Mouse (Mus musculus): Measurements from ENCODE around the gene D8Ertd738e.
A peak's percentile ranks its signal among the peaks of the same experiment; 100 is the strongest.

Gene D8Ertd738e

DNA sequence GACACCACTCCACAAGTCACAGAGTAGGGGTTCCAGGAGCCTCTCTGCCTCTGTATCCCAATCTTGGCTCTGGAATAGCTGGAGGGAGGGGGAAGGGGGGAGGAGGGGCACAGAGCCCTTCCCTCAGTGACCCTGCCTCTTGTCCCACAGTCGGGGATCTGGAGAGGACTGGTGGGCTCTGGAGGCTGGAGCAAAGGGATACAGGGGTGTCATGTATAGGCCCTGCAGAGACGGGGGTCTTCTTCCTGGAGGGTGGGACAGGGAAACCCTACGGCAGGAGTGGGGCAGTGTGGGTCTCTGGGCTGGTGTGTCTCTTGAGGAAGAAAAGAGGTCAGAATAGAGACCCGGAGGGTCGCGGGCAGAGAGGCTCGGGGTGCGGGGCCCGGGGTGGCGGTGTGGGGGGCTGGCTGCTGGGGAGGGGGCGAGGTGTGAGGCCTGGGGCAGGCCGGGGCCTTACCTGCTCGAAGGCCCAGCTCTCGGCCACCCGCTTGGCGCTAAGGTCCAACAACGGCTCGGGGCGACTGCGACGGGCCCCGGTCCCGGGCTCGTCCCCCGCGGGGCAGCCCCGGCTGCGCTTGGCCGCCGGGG lies 13.0 kb downstream of the D8Ertd738e start:
- DNase-seq (ENCODE audit: low spot score), result peak; percentile 35

DNA sequence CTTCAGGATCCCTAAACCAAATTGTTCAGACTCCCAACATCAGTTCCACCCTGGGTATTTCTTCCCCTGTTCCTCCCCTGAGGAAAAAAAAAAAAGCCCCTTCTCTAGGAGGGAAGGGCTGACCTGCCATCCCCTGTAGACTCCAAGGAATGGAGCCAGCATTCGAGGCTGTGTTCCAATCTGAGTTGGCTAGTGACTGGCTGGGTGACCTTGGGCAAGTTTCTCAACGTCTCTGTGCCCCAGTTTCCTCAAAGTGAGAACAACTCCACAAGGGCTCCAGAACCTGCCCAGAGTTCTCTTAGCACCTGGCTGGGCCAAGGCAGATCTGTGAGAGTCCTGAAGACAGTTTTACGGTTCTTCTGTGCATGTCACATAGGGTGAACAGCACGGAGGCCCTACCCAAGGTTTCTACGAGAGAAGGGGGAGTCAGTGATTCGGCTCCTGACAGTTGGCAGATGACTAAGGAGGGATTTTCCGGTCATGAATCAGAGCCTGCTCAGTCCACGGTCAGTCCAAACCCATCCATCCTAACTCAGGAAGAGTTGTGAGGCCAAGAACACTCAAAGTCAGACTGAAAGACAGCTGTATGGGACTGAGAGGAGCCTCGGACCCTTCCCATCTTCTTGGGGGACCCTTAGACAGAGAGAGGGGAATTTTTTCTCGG lies 13.6 kb downstream of the D8Ertd738e start:
- DNase-seq (ENCODE audit: low spot score), result peak; percentile 40

DNA sequence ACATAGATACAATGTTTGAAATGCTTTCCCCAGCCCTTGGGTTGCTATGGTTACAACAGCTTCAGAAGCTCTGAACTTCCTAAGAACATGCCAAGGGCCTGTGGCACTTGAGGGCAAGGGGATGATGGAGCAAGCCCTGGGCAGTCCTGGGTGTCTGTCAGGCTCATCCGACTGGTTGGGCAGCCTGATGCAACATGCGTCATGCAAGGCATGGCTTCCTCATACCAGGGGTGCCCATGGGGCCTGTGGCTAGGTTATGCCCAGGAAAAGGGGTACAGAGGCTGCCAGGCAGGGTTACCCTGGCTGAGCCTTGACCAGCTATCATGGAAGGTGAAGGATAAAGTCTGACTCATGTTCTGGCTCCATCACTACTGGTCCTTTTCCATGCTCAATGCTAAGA lies 16.5 kb downstream of the D8Ertd738e start:
- no peak for DNase-seq (ENCODE audit: low spot score)

DNA sequence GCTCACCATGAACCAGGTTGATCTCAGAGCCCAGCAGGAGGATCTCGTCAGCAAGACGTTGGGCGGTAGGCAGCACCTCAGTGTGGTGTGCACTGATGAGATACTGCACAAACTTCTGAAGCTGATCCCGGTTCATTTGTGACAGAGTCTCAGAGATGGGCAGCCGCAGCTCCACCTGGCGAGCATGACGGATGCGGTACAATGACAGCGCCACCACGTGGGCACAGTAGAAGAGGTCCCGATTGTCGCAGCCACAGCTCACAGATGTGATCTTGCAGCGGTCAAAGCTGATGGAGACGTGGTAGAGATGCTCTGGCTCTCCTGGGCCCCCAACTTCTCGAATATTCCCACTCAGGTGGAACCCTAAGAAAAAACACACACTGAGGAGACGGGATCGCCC lies 18.8 kb downstream of the D8Ertd738e start:
- no peak for DNase-seq (ENCODE audit: low spot score)

DNA sequence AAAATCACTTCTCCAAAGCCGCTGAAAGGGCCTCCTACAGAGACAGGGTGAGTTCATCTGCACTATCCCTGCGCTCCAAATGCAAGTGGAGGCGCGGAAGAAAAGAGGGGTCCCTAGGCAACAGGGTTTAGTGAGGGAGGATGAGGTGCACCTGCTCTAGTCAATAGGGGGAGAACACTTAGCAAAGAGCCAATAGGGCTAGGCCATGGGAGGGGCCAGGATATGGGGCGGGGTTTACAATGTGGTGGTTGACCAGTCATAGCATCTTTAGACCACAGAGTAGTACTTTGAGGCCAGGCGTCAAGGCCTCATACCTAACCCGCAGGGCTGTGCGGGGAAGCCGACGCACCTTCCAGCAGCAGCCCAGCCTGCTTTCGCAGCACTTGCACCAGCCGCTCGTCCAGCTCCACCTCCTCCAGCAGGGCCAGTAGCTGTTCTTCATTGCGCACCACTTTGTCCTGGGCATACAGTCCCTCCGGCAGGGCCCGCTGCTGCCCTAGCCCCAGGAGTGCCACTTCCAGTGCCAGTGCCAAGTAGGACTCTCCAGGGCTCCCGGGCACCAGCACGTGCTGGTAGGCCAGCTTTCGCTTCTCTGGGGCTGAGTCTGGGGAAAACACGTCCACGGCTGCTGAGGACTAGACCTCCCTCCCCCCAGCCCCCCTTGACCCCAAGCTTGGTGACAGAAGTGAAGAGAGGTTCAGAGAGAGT lies 26.0 kb downstream of the D8Ertd738e start:
- DNase-seq (ENCODE audit: low spot score), result no peak

DNA sequence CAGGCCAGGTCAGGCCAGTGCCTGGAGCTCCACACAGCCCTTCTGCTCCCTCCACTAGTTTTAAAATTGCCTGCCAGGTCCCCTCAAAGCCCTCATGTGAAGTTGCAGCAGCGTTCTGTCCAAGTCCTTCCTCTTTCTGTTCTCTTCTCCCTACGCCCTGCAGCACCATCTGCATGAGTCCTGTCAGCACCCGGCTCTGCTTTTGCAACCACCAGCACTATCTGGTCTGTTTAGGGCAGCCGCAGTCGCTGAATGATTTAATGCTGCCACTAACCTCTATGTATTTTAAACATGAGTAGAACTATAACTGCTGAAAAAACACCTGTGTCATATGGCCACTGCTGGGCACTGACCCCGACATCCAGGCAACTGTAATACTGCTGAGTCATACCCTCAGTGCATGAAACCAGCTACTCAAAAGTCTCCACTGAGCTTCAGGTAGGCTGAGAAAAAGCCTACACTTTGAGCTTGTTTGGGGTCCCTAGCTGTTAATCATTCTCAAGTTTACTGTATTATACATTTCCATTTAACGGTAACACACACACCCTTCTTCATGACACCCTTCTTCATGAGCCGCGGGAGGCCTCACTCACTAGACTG lies 26.9 kb downstream of the D8Ertd738e start:
- DNase-seq (ENCODE audit: low spot score), result no peak

DNA sequence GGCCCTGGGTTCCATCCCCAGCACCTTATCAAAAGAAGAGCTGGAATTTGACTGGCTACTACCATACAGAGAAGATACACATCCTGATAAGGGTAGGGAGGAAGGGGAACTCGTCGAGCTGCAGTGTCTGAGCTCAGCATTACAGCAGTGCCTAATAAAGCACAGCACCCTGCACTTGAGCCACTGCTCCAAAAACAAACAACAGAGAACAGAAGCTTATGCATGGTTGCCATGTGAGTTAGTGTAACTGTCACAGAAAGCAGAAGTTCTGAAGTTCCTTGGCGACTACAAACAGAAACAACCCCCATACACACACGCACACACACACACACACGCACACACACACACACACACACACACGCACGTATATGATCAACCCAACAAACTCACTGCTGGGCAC lies 29.4 kb downstream of the D8Ertd738e start:
- no peak for DNase-seq (ENCODE audit: low spot score)

DNA sequence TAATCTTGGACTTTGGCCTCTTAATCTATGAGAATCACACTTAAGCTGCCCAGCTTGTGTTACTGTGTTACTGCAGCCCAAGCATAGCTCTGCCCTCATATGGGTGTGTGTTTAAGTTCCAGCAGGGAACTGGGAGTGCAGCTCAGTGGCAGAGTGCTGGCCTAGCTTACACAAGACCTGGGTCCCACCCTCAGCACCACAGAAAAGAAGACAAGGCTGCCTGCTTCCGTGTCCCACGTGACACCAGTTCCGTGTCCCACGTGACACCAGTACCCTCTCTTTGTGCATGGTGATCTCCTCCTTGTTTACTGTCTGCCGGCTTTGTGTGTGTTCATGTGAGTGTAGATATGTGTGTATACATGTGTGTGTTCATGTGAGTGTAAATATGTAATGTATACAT lies 31.4 kb downstream of the D8Ertd738e start:
- no peak for DNase-seq (ENCODE audit: low spot score)

DNA sequence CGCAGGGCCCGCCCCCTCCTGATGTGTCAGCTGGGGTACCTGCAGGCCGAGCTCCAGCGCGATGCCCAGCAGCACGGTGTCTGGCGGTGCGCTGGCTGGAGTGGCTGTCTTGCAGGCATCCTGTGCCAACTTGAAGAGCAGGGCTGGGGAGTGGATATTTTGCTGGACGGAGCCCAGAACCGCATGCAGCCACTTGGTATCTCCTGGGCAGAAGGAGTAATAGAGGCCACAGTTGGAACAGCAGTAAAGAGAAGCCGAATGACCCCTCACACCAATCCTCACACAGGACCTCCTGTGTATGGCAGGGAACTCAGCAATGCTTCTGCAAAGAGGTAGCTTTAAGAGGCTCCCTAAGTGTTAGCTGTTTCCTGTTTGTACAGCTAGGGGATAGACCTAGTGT lies 32.3 kb downstream of the D8Ertd738e start:
- DNase-seq (ENCODE audit: low spot score), result peak; percentile 64

DNA sequence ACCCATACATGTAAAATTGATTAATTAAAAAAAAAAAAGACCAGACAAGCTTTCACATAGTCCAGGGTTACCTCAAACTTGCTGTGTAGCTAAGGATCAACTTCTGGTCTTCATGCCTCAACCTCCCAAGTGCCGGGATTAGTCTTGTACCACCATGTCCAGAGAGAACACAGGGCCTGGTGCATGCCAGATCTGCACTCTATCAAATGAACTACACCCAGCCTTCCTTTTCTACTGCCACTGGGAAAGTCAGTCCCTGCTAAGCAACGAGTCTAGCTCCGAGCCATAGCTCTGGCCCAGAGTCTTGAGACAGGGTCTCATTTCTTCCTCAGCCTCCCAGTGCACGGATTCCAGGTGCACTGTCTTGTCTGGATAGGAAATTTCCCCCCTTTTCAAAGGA lies 36.2 kb downstream of the D8Ertd738e start:
- DNase-seq (ENCODE audit: low spot score), result no peak

DNA sequence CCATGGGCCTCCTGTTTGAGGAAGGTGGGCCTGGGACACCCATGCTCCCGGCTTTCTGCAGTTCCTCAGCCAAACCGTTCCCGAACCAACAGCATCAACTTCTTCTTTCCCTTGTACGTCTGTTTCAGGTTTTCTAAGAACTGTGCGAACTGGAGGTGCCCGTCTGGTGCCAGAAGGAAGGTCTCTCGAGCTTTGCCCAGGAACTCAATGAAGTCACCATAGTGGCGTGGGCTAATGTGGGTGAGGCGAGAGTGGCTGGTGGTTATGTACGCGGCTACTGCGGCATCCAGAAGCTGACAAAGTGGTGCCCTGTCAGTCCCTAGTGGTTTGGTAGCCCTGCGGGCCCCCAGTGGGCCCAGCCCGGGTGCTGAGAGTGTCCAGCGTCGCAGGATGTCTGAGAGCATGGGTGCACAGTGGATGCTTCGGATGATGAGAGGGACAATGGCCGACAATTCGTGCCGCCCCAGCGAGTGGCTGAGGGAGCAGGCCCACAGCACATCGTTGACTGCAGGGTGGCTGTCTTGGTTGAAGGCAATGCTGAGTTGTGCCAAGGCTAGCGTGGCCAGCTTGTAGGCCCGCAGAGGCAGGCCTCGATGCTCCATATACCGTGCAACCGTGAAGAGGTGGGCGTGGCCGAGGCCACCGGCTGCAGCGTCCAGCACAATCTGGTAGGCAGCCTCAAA lies 37.5 kb downstream of the D8Ertd738e start:
- no peak for DNase-seq (ENCODE audit: low spot score)

DNA sequence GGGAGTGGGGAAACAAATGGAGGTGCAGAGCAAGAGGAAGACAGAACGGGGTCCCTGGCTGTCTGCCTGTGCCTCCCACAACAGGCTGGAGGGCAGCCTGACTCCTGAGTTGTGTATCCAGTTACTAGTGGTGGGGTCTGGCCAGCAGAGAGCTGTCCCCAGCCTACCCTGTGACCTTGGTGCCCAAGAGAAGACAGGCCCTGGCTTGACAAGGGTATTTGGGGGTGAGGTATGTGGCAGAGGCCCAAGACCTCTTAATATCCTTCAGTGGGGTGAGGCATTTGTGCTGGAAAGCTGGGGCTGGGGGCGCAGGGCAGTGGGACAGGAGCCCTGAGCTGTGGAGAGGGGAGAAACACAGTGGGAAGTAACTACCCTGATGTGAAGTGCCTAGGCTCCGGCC lies 38.3 kb downstream of the D8Ertd738e start:
- no peak for DNase-seq (ENCODE audit: low spot score)

DNA sequence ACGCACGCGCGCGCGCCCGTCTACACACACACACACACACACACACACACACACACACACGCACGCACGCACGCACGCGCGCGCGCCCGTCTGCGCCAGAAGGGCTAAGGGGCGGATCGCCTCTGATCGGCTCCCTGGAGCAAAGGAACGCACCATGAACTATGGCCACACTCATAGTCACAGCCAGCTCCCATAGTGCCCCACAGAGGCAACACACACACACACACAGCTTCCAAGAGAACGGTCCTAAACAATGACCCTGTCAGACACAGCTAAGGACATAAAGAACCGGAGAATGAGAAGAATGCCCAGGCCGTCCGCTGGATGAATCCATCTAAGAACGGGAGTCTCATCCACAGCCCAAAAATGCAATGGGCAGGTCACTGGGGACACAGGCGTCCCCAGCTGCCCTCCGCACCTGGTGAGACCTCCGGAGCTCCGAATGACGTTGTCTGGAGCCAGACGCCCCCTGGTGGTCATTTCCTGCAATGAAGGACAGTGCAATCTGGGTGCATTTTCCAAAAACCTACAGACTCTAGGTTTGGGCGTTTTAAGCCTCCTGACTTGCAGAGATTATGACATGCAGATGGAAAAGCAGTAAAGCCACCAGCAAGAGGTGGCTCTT lies 39.2 kb downstream of the D8Ertd738e start:
- peak; percentile 86 for DNase-seq (ENCODE audit: low spot score)

DNA sequence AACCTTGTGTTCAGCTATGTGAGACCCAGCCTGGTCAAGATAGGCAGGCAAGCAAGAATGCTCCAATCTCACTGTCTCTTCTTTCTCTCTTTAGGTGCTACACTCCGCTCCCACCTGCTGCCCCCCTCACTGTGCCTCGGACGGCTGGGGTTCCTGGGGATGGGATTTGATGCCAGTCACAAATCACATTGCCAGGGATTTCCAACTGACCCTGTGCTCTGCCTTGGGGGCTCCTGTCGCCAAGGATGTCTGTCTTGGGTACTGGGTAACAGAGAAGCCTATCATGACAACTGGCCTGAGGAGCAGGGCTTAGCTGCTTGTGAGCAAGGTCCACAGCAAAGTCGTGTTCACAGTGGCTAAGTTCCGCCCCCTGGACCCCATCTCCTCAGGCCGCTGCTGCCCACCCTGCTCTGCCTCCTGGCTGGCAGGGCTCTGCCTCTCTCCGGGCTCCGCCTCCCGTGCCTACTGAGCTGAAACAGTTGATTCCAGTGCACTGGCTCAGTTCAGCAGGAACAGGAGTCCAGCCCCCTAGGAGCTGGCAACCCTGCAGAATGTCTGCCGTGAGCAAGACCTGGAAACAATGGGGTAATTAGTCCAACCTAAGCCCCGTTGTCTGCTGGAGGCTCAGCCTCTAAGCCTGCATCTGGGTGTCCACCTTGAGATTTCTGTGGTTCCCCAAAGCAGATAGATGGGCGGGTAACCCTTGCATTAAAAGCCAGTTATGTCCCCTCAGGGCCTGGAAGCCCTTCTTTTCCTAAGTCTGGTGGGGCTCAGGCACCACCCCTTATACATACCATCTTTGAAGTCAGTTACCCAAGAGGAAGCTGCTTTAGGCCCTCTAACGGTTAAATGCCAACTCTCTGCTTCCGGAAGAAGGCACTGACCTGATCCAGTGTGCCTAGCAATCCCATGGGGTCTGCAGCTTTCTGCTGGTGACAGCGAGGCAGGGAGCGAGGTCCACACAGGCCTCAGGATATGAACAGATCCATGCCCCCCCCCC lies 40.8 kb downstream of the D8Ertd738e start:
- DNase-seq (ENCODE audit: low spot score), result no peak

DNA sequence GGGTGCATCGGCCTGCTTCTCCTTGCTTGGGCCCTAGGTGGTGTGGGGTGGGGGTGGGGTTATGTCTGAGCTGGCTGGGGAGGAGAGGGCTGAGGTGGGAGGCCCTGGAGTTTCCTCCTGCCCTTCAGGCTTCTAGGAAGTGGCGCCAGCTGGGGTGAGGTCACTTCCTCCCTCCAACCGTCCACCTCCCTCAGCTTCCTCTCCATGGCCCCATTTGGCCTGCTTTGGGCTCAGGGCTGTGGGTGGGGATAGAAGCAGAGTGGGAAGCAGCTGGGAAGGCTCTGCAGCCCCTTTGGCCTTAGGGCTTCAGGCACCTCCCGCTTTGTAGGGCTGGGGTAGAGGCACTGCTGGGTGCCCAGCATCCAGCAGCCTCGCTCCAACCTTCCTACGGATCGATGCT lies 41.7 kb downstream of the D8Ertd738e start:
- no peak for DNase-seq (ENCODE audit: low spot score)

DNA sequence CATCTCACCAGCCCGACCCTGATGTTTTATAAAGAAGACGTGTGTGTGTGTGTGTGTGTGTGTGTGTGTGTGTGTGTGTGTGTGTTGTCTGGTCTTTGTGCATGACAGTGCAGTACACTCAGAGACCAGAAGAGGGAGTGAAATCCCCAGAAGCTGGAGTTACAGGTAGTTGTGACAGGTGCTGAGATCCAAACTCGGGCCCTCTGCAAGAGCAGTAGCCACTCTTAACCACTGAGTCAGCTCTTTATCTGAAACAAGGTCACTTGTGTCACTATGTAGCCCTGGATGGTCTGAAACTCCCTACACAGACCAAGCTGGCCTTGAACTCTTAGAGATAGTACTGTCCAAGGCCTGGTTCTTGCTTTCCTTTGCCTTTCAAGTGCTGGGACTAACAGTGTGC lies 42.9 kb downstream of the D8Ertd738e start:
- DNase-seq (ENCODE audit: low spot score), result no peak

DNA sequence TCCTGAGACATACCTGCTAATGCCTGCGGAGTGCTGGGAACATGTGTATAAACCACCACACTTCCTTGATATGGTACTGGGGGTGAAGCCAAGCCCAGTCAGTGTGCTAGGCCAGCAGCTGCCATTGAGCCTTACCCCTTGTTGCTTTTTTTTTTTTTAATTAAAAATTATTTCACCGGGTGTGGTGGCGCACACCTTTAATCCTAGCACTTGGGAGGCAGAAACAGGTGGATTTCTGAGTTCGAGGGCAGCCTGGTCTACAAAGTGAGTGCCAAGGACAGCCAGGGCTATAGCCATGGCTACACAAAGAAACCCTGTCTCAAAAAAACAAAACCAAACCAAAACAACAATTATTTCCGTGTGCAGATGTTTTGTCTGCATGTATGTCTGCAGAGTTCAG lies 44.4 kb downstream of the D8Ertd738e start:
- no peak for DNase-seq (ENCODE audit: low spot score)

DNA sequence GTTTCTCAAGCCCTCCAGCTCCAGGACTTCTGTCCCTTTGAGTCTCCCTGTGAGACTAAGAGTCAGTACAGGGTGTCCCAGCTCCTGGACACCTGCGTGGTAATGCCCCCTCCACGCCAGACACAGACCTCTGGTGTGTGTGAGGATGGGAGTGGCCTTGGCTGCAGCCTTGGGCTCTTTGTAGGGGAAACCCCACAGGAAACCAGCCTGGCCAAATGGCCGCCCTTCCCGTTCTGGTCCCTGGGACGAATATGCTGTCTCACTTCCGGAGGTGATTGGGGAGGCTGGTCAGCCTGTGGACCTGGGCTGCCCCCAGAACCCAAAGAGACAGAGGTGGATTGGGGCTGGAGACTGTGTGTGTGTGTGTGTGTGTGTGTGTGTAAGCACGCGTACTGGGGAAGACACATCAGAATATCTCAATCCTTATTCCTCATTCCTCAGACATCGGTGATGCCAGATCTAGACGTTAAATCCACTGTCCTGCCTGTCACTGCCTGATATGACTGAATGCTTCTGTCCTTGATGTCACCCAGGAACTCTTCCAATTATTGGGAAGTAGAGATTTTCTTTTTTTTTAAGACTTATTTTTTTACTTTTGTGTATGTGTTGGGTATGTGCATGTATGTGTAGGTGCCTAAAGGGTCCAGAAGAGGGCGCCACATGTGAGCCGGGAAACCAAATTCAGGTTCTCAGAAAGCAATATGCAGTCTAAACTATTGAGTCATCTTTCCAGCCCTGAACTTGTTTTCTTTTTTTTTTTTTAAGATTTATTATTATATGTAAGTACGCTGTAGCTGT lies 45.3 kb downstream of the D8Ertd738e start:
- peak; percentile 84 for DNase-seq (ENCODE audit: low spot score)

DNA sequence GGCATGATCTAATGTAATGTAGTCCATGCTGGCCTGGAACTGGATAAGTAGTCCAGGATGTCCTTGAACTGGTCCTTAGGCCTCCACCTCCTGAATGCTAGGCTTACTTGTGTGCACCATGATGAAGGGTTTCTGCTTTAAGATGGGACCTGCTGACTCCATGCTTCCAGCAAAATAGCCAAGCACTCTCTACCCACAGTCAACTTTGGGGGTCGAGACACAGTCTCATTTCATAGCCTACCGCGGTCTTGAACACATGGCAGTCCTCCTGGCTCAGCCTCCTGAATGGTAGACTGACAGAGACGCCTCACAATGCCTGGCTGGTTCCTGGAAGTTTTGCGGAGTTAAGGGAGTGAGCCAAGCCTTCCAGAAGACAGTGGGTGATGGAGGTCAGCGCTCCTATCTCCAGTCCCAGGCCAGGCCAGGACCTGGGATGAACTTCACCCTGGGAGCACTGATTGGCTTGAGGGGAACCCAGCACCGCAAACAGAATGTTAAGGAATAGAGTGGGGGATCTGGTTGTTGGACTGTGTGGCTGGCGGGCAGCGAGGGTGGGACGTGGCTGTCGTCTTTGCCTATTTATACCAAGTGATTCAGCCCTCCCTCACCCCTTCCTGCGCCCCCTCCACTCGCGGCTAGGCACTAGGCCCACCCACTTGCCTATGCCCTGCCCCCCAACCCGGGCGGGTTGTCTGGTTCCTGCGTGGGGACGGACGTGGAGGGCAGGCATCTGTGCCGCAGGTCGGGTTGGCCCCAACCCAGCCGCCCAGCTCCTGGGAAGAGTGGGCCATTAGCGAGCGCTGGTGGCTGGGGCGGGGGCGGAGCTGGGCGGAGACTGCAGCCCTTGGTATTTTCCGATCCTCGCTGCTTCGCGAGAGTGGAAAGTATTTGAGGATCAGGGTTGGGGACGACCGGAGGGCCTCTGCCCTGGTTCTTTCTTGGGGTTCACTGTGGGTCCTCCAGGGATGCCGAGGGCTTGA lies 46.3 kb downstream of the D8Ertd738e start:
- peak; percentile 90 for DNase-seq (ENCODE audit: low spot score)

Measured in adipocyte (in vitro differentiated cells).